Mouse (Mus musculus) midbrain, embryonic 11.5 days (tissue): ENCODE results near the gene Birc5. TPM values are rescaled to one million over a fixed set of nuclear protein-coding genes. Genes with fewer than 3 reads are reported as not detected.

Experiments
- ATAC-seq: fragments of 200-750 bp; cut with Nextera tagmentation; 2 replicates; pipeline ENCODE4 v1.8.0; 2017; ENCODE audit warnings: moderate TSS enrichment, moderate library complexity; ENCODE audit not compliant: low FRiP score
- DNase-seq: peaks from one replicate; pipeline ENCODE4 v3.0.0; 2015; ENCODE audit warnings: low spot score; ENCODE audit errors: missing footprints
- H3K27ac ChIP-seq: fragments of 300-500 bp; sonication (generic); 2 replicates; pipeline ENCODE4 v1.5.1; 2014; ENCODE audit warnings: low read depth, low read length
- H3K27me3 ChIP-seq: fragments of 300-500 bp; sonication (generic); 2 replicates; pipeline ENCODE4 v1.6.1; 2014; ENCODE audit warnings: mild to moderate bottlenecking, low read length, moderate library complexity, mixed read lengths; ENCODE audit not compliant: control insufficient read depth, insufficient read depth
- H3K36me3 ChIP-seq: fragments of 300-500 bp; sonication (generic); 2 replicates; pipeline ENCODE4 v1.6.1; 2014; ENCODE audit warnings: mild to moderate bottlenecking, low read length, moderate library complexity, mixed read lengths; ENCODE audit not compliant: control insufficient read depth, insufficient read depth
- H3K4me1 ChIP-seq: fragments of 300-500 bp; sonication (generic); 2 replicates; pipeline ENCODE4 v1.6.1; 2014; ENCODE audit warnings: low read length; ENCODE audit not compliant: control insufficient read depth, insufficient read depth
- H3K4me2 ChIP-seq: fragments of 300-500 bp; sonication (generic); 2 replicates; pipeline ENCODE4 v1.6.1; 2014; ENCODE audit warnings: mild to moderate bottlenecking, moderate library complexity
- H3K4me3 ChIP-seq: fragments of 300-500 bp; sonication (generic); 2 replicates; pipeline ENCODE4 v1.5.1; 2014; ENCODE audit warnings: low read depth, low read length
- H3K9ac ChIP-seq: fragments of 300-500 bp; sonication (generic); 2 replicates; pipeline ENCODE4 v1.6.1; 2014; ENCODE audit warnings: low read length
- H3K9me3 ChIP-seq: fragments of 300-500 bp; sonication (generic); 2 replicates; pipeline ENCODE4 v1.6.1; 2016; ENCODE audit warnings: low read length; ENCODE audit not compliant: control insufficient read depth
- WGBS: fragments of 180-500 bp; shearing (Covaris S2); extraction: QIAGEN DNeasy Blood & Tissue Kit; methylation state at CpG from one replicate; pipeline ENCODE4 v1.1.7; 2014; 5-methylcytosine and 5-hydroxymethylcytosine counted together
- polyA plus RNA-seq: library from polyadenylated mRNA; unstranded; fragments of >200 nt; fragmentation: Nextera tagmentation; extraction: Ambion mirVana; gene quantifications from 2 replicates; pipeline ENCODE4 v1.2.1, GENCODE M21; 2014

The Birc5 gene
- polyA plus RNA-seq, 1 experiment from 2014 or later = 346 TPM

- no peaks in the 10 kb centered on the region for H3K27me3 ChIP-seq
- no peaks in the 10 kb centered on the region for H3K9me3 ChIP-seq
- DNase-seq (no peak), ATAC-seq (no peak)
- 90% methylated on average over 2 of the region's 2 CpGs for WGBS
- H3K9ac ChIP-seq = no peak overlapping the region
- H3K4me3 ChIP-seq = no peak overlapping the region
- no peak overlapping the region for H3K27ac ChIP-seq
- peaks cover 10% of the 10 kb centered on the region for H3K4me1 ChIP-seq
- no peaks in the 10 kb centered on the region for H3K36me3 ChIP-seq
- H3K4me2 ChIP-seq = no peak overlapping the region
Observed at GRCm38 (mm10) chr11:117844997-117845396, 4.1 kb upstream of the Birc5 start.

GRCm38 (mm10) chr11:117845651-117846050 is 3.4 kb upstream of the Birc5 start:
- Histone ChIP-seq H3K27ac (no peak overlapping the region), H3K36me3 (no peaks in the 10 kb centered on the region), H3K27me3 (no peaks in the 10 kb centered on the region), H3K4me1 (peaks cover 16% of the 10 kb centered on the region), H3K9me3 (no peaks in the 10 kb centered on the region), H3K4me2 (no peak overlapping the region), H3K9ac (no peak overlapping the region), H3K4me3 (no peak overlapping the region)
- 77% methylated on average over 2 of the region's 2 CpGs for WGBS
- no peak for ATAC-seq
- no peak for DNase-seq

GRCm38 (mm10) chr11:117846640-117847039 is 2.4 kb upstream of the Birc5 start:
- H3K9me3 ChIP-seq = no peaks in the 10 kb centered on the region
- H3K27ac ChIP-seq = no peak overlapping the region
- no peak overlapping the region for H3K4me3 ChIP-seq
- no peak overlapping the region for H3K9ac ChIP-seq
- H3K27me3 ChIP-seq = no peaks in the 10 kb centered on the region
- ATAC-seq = no peak
- WGBS = 64% methylated on average over 5 of the region's 5 CpGs
- H3K36me3 ChIP-seq = no peaks in the 10 kb centered on the region
- H3K4me1 ChIP-seq = peaks cover 16% of the 10 kb centered on the region
- no peak for DNase-seq
- H3K4me2 ChIP-seq = no peak overlapping the region

GRCm38 (mm10) chr11:117847593-117848215 is 1.3 kb upstream of the Birc5 start:
- Histone ChIP-seq H3K9me3 (no peaks in the 10 kb centered on the region), H3K4me2 (no peak overlapping the region; the same call in 1 of the 2 replicates), H3K27ac (peak overlapping the region; percentile 93; the same call in 1 of the 2 replicates), H3K9ac (peak overlapping the region; percentile 87), H3K27me3 (no peaks in the 10 kb centered on the region), H3K4me1 (peaks cover 16% of the 10 kb centered on the region), H3K36me3 (peaks cover 3% of the 10 kb centered on the region), H3K4me3 (no peak overlapping the region)
- WGBS = 82% methylated on average over 7 of the region's 7 CpGs
- ATAC-seq (no peak), DNase-seq (no peak)

- DNase-seq (no peak), ATAC-seq (peak; percentile 80; the same call in 1 of the 2 replicates)
- Histone ChIP-seq H3K27ac (peak overlapping the region; percentile 93), H3K27me3 (no peaks in the 10 kb centered on the region), H3K9me3 (no peaks in the 10 kb centered on the region), H3K36me3 (peaks cover 9% of the 10 kb centered on the region), H3K4me1 (peaks cover 16% of the 10 kb centered on the region), H3K4me3 (peak overlapping the region; percentile 78), H3K4me2 (peak overlapping the region; percentile 88), H3K9ac (peak overlapping the region; percentile 87)
- WGBS = 11% methylated on average over 19 of the region's 19 CpGs
Observed at GRCm38 (mm10) chr11:117848271-117848984, 623 bp upstream of the Birc5 start.

- ATAC-seq (no peak), DNase-seq (no peak)
- H3K9ac ChIP-seq = no peak overlapping the region
- no peak overlapping the region for H3K4me2 ChIP-seq
- no peaks in the 10 kb centered on the region for H3K9me3 ChIP-seq
- H3K4me3 ChIP-seq = no peak overlapping the region
- peaks cover 38% of the 10 kb centered on the region for H3K36me3 ChIP-seq
- 92% methylated on average over 3 of the region's 3 CpGs for WGBS
- peaks cover 16% of the 10 kb centered on the region for H3K4me1 ChIP-seq
- no peak overlapping the region for H3K27ac ChIP-seq
- no peaks in the 10 kb centered on the region for H3K27me3 ChIP-seq
Observed at GRCm38 (mm10) chr11:117852875-117853274, 3.8 kb downstream of the Birc5 start.

- H3K36me3 ChIP-seq = peaks cover 38% of the 10 kb centered on the region
Observed at GRCm38 (mm10) chr11:117854241-117854640, 5.2 kb downstream of the Birc5 start.

GRCm38 (mm10) chr11:117855360-117855759 is 6.3 kb downstream of the Birc5 start:
- 96% methylated on average over 5 of the region's 5 CpGs for WGBS

More at GRCm38 (mm10) chr11:117854241-117854640, 5.2 kb downstream of the Birc5 start:
- ATAC-seq (no peak), DNase-seq (no peak)
- Histone ChIP-seq H3K9ac (no peak overlapping the region), H3K9me3 (no peaks in the 10 kb centered on the region), H3K27me3 (peaks cover 2% of the 10 kb centered on the region; the same call in 1 of the 2 replicates), H3K4me1 (peaks cover 9% of the 10 kb centered on the region), H3K4me3 (no peak overlapping the region), H3K4me2 (no peak overlapping the region), H3K27ac (no peak overlapping the region)
- 90% methylated on average over 9 of the region's 9 CpGs for WGBS

GRCm38 (mm10) chr11:117855975-117856374 is 6.9 kb downstream of the Birc5 start:
- Histone ChIP-seq H3K36me3 (peaks cover 38% of the 10 kb centered on the region), H3K27me3 (peaks cover 13% of the 10 kb centered on the region), H3K9ac (no peak overlapping the region), H3K9me3 (no peaks in the 10 kb centered on the region), H3K27ac (no peak overlapping the region), H3K4me1 (no peaks in the 10 kb centered on the region), H3K4me3 (no peak overlapping the region), H3K4me2 (no peak overlapping the region)
- DNase-seq (no peak), ATAC-seq (no peak)
- WGBS = 88% methylated on average over 1 of the region's 1 CpGs

More at GRCm38 (mm10) chr11:117855360-117855759, 6.3 kb downstream of the Birc5 start:
- Histone ChIP-seq H3K4me3 (no peak overlapping the region), H3K9me3 (no peaks in the 10 kb centered on the region), H3K36me3 (peaks cover 38% of the 10 kb centered on the region), H3K27me3 (peaks cover 8% of the 10 kb centered on the region; the same call in 1 of the 2 replicates), H3K4me2 (no peak overlapping the region), H3K27ac (no peak overlapping the region), H3K4me1 (peaks cover 2% of the 10 kb centered on the region), H3K9ac (no peak overlapping the region)
- DNase-seq = no peak
- ATAC-seq = no peak
